In genomic region chr2:167144439-167145307, GRCm38 (mm10) we compare ENCODE assay signal across 15 mouse cellular contexts. TPM values are rescaled to one million over a fixed set of nuclear protein-coding genes. Genes with fewer than 3 reads are reported as not detected.
DNase-seq lines count a peak whose midpoint lies in the region; ATAC-seq lines count a peak whose summit lies in the region.
"Had no signal": no experiment of that assay in that cellular context is flagged by ENCODE, and none has a peak within 500 bp of the region (broad histone marks: within the 10 kb centered on the region; RNA-seq: fewer than 3 reads in every experiment).

No protein-coding gene starts in this region.

- 0 out of 2 replicates have a peak overlapping the region, but pooled peaks have one; percentile 7 for H3K9ac ChIP-seq in forebrain, embryonic 11.5 days (ENCODE audit: low read length)
- H3K9ac ChIP-seq in limb, embryonic 13.5 days: 0 out of 2 replicates have a peak overlapping the region, but pooled peaks have one; percentile 45
- H3K9ac ChIP-seq: kidney, embryonic 15.5 days; limb, embryonic 12.5 days had no signal

- peaks cover 2% of the 10 kb centered on the region; the same call in 1 of the 2 replicates for H3K27me3 ChIP-seq in forebrain, embryonic 11.5 days (ENCODE audit: control insufficient read depth, insufficient read depth, low read length)
- peaks cover 42% of the 10 kb centered on the region for H3K27me3 ChIP-seq in forebrain, embryonic 10.5 days (ENCODE audit: poor library complexity, severe bottlenecking)
- peaks cover 35% of the 10 kb centered on the region for H3K27me3 ChIP-seq in limb, embryonic 13.5 days
- peaks cover 36% of the 10 kb centered on the region for H3K27me3 ChIP-seq in limb, embryonic 10.5 days (ENCODE audit: low read depth, poor library complexity, severe bottlenecking)
- no peaks in the 10 kb centered on the region; the same call in 1 of the 2 replicates for H3K27me3 ChIP-seq in midbrain, embryonic 10.5 days (ENCODE audit: low read depth, poor library complexity, severe bottlenecking)

- H3K27ac ChIP-seq in forebrain, embryonic 11.5 days (ENCODE audit: low read depth, low read length): peak overlapping the region; percentile 8; the same call in 1 of the 2 replicates
- H3K27ac ChIP-seq in forebrain, embryonic 10.5 days: no peak overlapping the region
- H3K27ac ChIP-seq in limb, embryonic 13.5 days: no peak overlapping the region
- H3K27ac ChIP-seq in limb, embryonic 10.5 days: no peak overlapping the region
- 0 out of 2 replicates have a peak overlapping the region, but pooled peaks have one; percentile 13 for H3K27ac ChIP-seq in midbrain, embryonic 10.5 days (replicated peaks)
- H3K27ac ChIP-seq: heart, adult 2 months; kidney, embryonic 15.5 days; limb, embryonic 12.5 days had no signal

- no peaks in the 10 kb centered on the region for H3K36me3 ChIP-seq in forebrain, embryonic 11.5 days (ENCODE audit: control insufficient read depth, insufficient read depth, low read length)
- no peaks in the 10 kb centered on the region for H3K36me3 ChIP-seq in forebrain, embryonic 10.5 days (replicated peaks)
- no peaks in the 10 kb centered on the region for H3K36me3 ChIP-seq in limb, embryonic 13.5 days
- no peaks in the 10 kb centered on the region for H3K36me3 ChIP-seq in limb, embryonic 10.5 days
- H3K36me3 ChIP-seq in midbrain, embryonic 10.5 days: no peaks in the 10 kb centered on the region
- H3K36me3 ChIP-seq: kidney, embryonic 15.5 days; limb, embryonic 12.5 days had no signal

- peaks cover 3% of the 10 kb centered on the region; the same call in 1 of the 2 replicates for H3K4me1 ChIP-seq in forebrain, embryonic 11.5 days (replicated peaks; ENCODE audit: control insufficient read depth, insufficient read depth, low read length)
- H3K4me1 ChIP-seq in forebrain, embryonic 10.5 days: peaks cover 27% of the 10 kb centered on the region
- H3K4me1 ChIP-seq in limb, embryonic 13.5 days: peaks cover 21% of the 10 kb centered on the region; the same call in 1 of the 2 replicates
- H3K4me1 ChIP-seq in limb, embryonic 10.5 days: peaks cover 18% of the 10 kb centered on the region
- peaks cover 18% of the 10 kb centered on the region for H3K4me1 ChIP-seq in midbrain, embryonic 10.5 days

- DNase-seq in forebrain, embryonic 11.5 days (ENCODE audit: low spot score): peak; percentile 60
- no peak for DNase-seq in forebrain, embryonic 10.5 days (ENCODE audit: extremely low spot score, low spot score)
- no peak for DNase-seq in limb, embryonic 10.5 days (ENCODE audit: low spot score)
- DNase-seq in midbrain, embryonic 10.5 days (ENCODE audit: low spot score): no peak
- DNase-seq in telencephalon, adult 2 months (ENCODE audit: low read depth, low spot score): peak; percentile 90
- DNase-seq in cerebellum, postnatal 10 days: no peak
- no peak for DNase-seq in lung, postnatal 25 days (ENCODE audit: low spot score)
- DNase-seq: cerebellum, adult 2 months; heart, adult 2 months; heart, postnatal 36 days; lung, adult 2 months had no signal

- H3K4me2 ChIP-seq in forebrain, embryonic 11.5 days (ENCODE audit: low read depth, low read length, severe bottlenecking): 0 out of 2 replicates have a peak overlapping the region, but pooled peaks have one; percentile 11
- H3K4me2 ChIP-seq in limb, embryonic 13.5 days (replicated peaks): no peak overlapping the region
- H3K4me2 ChIP-seq: kidney, embryonic 15.5 days; limb, embryonic 12.5 days had no signal

- H3K9me3 ChIP-seq in forebrain, embryonic 11.5 days (ENCODE audit: control insufficient read depth, low read length): no peaks in the 10 kb centered on the region
- H3K9me3 ChIP-seq in forebrain, embryonic 10.5 days: peaks cover 10% of the 10 kb centered on the region; the same call in 1 of the 2 replicates
- H3K9me3 ChIP-seq in limb, embryonic 13.5 days: no peaks in the 10 kb centered on the region
- H3K9me3 ChIP-seq in limb, embryonic 10.5 days (replicated peaks): no peaks in the 10 kb centered on the region
- no peaks in the 10 kb centered on the region; the same call in 1 of the 2 replicates for H3K9me3 ChIP-seq in midbrain, embryonic 10.5 days (replicated peaks)
- H3K9me3 ChIP-seq: kidney, embryonic 15.5 days had no signal

- WGBS in forebrain, embryonic 11.5 days: 10% methylated on average over 14 of the region's 14 CpGs
- WGBS in forebrain, embryonic 10.5 days: 14% methylated on average over 14 of the region's 14 CpGs
- WGBS in limb, embryonic 13.5 days: 8% methylated on average over 14 of the region's 14 CpGs
- whole genome bisulfite sequencing in limb, embryonic 10.5 days: 5% methylated on average over 14 of the region's 14 CpGs
- 14% methylated on average over 14 of the region's 14 CpGs for WGBS in midbrain, embryonic 10.5 days

- peak; percentile 66 for ATAC-seq in forebrain, embryonic 11.5 days (replicated peaks; ENCODE audit: low FRiP score)
- ATAC-seq in limb, embryonic 13.5 days (ENCODE audit: low FRiP score, low read depth): no peak

- no peak overlapping the region for H3K4me3 ChIP-seq in forebrain, embryonic 11.5 days (ENCODE audit: low read depth, low read length)
- no peak overlapping the region for H3K4me3 ChIP-seq in forebrain, embryonic 10.5 days
- H3K4me3 ChIP-seq in limb, embryonic 13.5 days: no peak overlapping the region
- no peak overlapping the region for H3K4me3 ChIP-seq in limb, embryonic 10.5 days
- no peak overlapping the region for H3K4me3 ChIP-seq in midbrain, embryonic 10.5 days
- H3K4me3 ChIP-seq: heart, adult 2 months; kidney, embryonic 15.5 days; limb, embryonic 12.5 days; megakaryocyte, embryonic 14.5 days had no signal

RNA-seq across cellular contexts. Expression of gene Kcnb1, which starts 45.3 kb away (rescaled TPM):
- polyA plus RNA-seq in forebrain, embryonic 11.5 days (2014; fragmentation: Nextera tagmentation; extraction: Ambion mirVana): 0.73 and 0.85 TPM in 2 replicates
- polyA plus RNA-seq in forebrain, embryonic 10.5 days (2016; fragmentation: Nextera tagmentation; extraction: Ambion mirVana): 0.71 and 0.93 TPM in 2 replicates
- 0.84 and 1.0 TPM in 2 replicates for polyA plus RNA-seq in limb, embryonic 13.5 days (2015; fragmentation: Nextera tagmentation; extraction: Ambion mirVana)
- polyA plus RNA-seq in limb, embryonic 10.5 days (2016; fragmentation: Nextera tagmentation; extraction: Ambion mirVana): 0.10 and 0.14 TPM in 2 replicates
- 0.49 and 1.0 TPM in 2 replicates for polyA plus RNA-seq in midbrain, embryonic 10.5 days (2016; fragmentation: Nextera tagmentation; extraction: Ambion mirVana)

Comparison
In these comparisons a context has a peak if more than half of its experiments do, and no peak if none do; other contexts are left out.
1. DNase-seq: peak in forebrain, embryonic 11.5 days (single experiment) and telencephalon, adult 2 months (single experiment); none in forebrain, embryonic 10.5 days (single experiment), limb, embryonic 10.5 days (single experiment), midbrain, embryonic 10.5 days (single experiment), cerebellum, postnatal 10 days (0 of 2) and lung, postnatal 25 days (single experiment).
2. H3K27ac ChIP-seq: peak in forebrain, embryonic 11.5 days (single experiment) and midbrain, embryonic 10.5 days (single experiment); none in forebrain, embryonic 10.5 days (single experiment), limb, embryonic 13.5 days (single experiment) and limb, embryonic 10.5 days (single experiment).